Mouse (Mus musculus) brain, embryonic 18.5 days (tissue): Measurements from ENCODE around the gene Ttc17.
A peak's percentile ranks its signal among the peaks of the same experiment; 100 is the strongest.

Experiments
- DNase-seq: peaks from one replicate; pipeline ENCODE4 v3.0.0-alpha.2; 2012; ENCODE audit warnings: low read depth, low spot score

Gene Ttc17

GRCm38 (mm10) chr2:94297467-94297866 is 109.0 kb downstream of the Ttc17 start:
- no peak for DNase-seq

- peak; percentile 46 for DNase-seq
Measured at GRCm38 (mm10) chr2:94290483-94290882, 116.0 kb downstream of the Ttc17 start.

GRCm38 (mm10) chr2:94289659-94290058 is 116.8 kb downstream of the Ttc17 start:
- no peak for DNase-seq

GRCm38 (mm10) chr2:94289169-94289568 is 117.3 kb downstream of the Ttc17 start:
- no peak for DNase-seq

- no peak for DNase-seq
Measured at GRCm38 (mm10) chr2:94288086-94288485, 118.4 kb downstream of the Ttc17 start.

- DNase-seq: no peak
Measured at GRCm38 (mm10) chr2:94287435-94287834, 119.1 kb downstream of the Ttc17 start.

GRCm38 (mm10) chr2:94283526-94283925 is 123.0 kb downstream of the Ttc17 start:
- DNase-seq: no peak

GRCm38 (mm10) chr2:94279596-94279995 is 126.9 kb downstream of the Ttc17 start:
- DNase-seq: no peak

GRCm38 (mm10) chr2:94276103-94276502 is 130.4 kb downstream of the Ttc17 start:
- no peak for DNase-seq

GRCm38 (mm10) chr2:94275658-94276057 is 130.8 kb downstream of the Ttc17 start:
- no peak for DNase-seq

GRCm38 (mm10) chr2:94273154-94274021 is 133.1 kb downstream of the Ttc17 start:
- peak; percentile 70 for DNase-seq

- DNase-seq: no peak
Measured at GRCm38 (mm10) chr2:94271176-94271575, 135.3 kb downstream of the Ttc17 start.

GRCm38 (mm10) chr2:94268835-94269234 is 137.7 kb downstream of the Ttc17 start:
- no peak for DNase-seq

- DNase-seq: no peak
Measured at GRCm38 (mm10) chr2:94267213-94267850, 139.2 kb downstream of the Ttc17 start.

GRCm38 (mm10) chr2:94266381-94267160 is 139.9 kb downstream of the Ttc17 start:
- no peak for DNase-seq

GRCm38 (mm10) chr2:94265221-94266191 is 141.0 kb downstream of the Ttc17 start:
- no peak for DNase-seq

- no peak for DNase-seq
Measured at GRCm38 (mm10) chr2:94264631-94265098, 141.8 kb downstream of the Ttc17 start.

GRCm38 (mm10) chr2:94264006-94264405 is 142.5 kb downstream of the Ttc17 start:
- DNase-seq: no peak

GRCm38 (mm10) chr2:94263530-94263937 is 143.0 kb downstream of the Ttc17 start:
- no peak for DNase-seq

GRCm38 (mm10) chr2:94262917-94263529 is 143.5 kb downstream of the Ttc17 start:
- DNase-seq: no peak
